Mouse (Mus musculus): Measurements from ENCODE around the gene Cog7. TPM values are rescaled to one million over a fixed set of nuclear protein-coding genes. Genes with fewer than 3 reads are reported as not detected.

The Cog7 gene
- polyA plus RNA-seq, 1 experiment: 14.0 TPM

DNA sequence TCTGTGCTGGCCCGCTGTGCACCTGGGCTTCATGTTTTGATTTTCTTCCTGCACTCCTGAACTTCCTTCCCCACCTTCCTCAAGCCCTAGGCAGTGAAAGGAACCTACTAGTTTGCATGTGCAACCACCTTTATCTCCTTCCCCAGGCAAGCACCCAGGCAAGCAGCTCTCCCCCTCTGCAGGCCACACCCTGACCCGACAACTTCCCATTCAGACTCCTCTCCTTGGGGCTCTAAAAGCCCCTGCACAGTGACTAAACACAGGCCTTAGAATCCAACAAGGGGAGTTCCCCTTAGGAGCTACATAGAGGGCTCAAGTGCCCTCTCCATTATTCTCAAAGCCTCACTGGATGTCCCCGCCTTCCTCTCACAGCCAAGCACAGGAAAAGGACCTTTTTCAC is 36.7 kb upstream of the Cog7 start:
- H3ac ChIP-seq (ENCODE audit: control insufficient read depth, insufficient read length, low read depth): no peak overlapping the region
- TF ChIP-seq MAX (IDR thresholded peaks at IDR 0.05): no peak
- TF ChIP-seq FOSL1 (IDR thresholded peaks at IDR 0.05; ENCODE audit: insufficient read depth, low read length, poor library complexity, severe bottlenecking): no peak
- no peak for TF ChIP-seq MYOD1 (IDR thresholded peaks at IDR 0.05; ENCODE audit: control insufficient read depth, insufficient read length, low read depth)
- peaks cover 69% of the 10 kb centered on the region for H3K79me2 ChIP-seq (ENCODE audit: control insufficient read depth, insufficient read depth)
- no peak overlapping the region for H3K4me3 ChIP-seq (ENCODE audit: insufficient read depth, poor library complexity, severe bottlenecking)
- H3K79me3 ChIP-seq (ENCODE audit: low read depth): peaks cover 40% of the 10 kb centered on the region
- no peaks in the 10 kb centered on the region for H3K27me3 ChIP-seq (ENCODE audit: control insufficient read depth, insufficient read depth, insufficient read length)
- H3K36me3 ChIP-seq (ENCODE audit: control insufficient read depth, insufficient read depth): peaks cover 8% of the 10 kb centered on the region

DNA sequence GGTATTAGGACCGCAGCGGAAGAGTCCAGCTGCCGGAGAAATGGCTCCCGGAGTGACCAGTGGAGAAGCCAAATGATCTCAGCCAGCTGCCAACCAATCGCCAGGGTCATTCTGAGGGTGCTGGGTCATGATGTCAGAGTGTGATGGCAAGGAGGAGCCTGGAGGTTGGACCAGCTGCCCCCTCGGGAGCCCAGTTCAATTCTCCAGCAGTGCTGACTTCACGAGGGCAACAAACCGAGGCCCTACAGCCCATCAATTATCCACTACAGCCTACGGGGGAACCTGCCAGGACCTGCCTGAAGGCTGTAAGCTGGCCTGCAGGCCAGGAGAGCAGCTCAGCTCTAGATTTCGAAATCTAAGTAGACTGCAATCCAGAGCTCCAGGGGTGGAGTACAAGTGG is 34.2 kb upstream of the Cog7 start:
- H3K36me3 ChIP-seq (ENCODE audit: control insufficient read depth, insufficient read depth): peaks cover 24% of the 10 kb centered on the region
- no peak overlapping the region for H3ac ChIP-seq (ENCODE audit: control insufficient read depth, insufficient read length, low read depth)
- no peak for TF ChIP-seq MYOD1 (IDR thresholded peaks at IDR 0.05; ENCODE audit: control insufficient read depth, insufficient read length, low read depth)
- TF ChIP-seq CTCF (IDR thresholded peaks at IDR 0.05; ENCODE audit: control insufficient read depth, insufficient read depth, insufficient read length): no peak
- no peak for TF ChIP-seq CEBPB (IDR thresholded peaks at IDR 0.05; ENCODE audit: low read depth)
- TF ChIP-seq USF1 (IDR thresholded peaks at IDR 0.05; ENCODE audit: low read depth): no peak
- no peak for TF ChIP-seq MYOG (IDR thresholded peaks at IDR 0.05; ENCODE audit: control insufficient read depth, extremely low read depth, insufficient read length)
- no peaks in the 10 kb centered on the region for H3K27me3 ChIP-seq (ENCODE audit: control insufficient read depth, insufficient read depth, insufficient read length)
- no peak overlapping the region for H3K4me3 ChIP-seq (ENCODE audit: insufficient read depth, poor library complexity, severe bottlenecking)
- peaks cover 80% of the 10 kb centered on the region for H3K79me2 ChIP-seq (ENCODE audit: control insufficient read depth, insufficient read depth)
- peaks cover 50% of the 10 kb centered on the region for H3K79me3 ChIP-seq (ENCODE audit: low read depth)

DNA sequence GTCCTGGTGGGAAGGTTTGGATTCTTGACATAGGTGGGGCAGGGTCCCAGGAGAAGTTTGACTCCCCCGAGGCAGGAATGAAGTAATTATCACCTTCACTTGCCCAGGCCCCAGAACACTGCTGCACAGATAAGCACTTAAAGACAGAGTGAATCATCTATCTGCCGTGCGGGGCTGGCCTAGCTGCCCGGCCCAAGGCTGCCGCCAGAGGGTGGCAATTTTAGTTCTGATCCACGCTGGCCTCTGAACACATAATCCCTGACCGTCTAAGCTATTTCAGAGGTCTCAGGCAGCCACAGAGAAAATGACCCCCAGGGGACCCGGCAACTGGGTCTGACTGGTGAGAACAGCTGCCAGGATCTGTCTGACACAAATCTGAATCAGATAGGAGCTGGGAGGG is 33.6 kb upstream of the Cog7 start:
- Histone ChIP-seq H3K4me3 (ENCODE audit: insufficient read depth, poor library complexity, severe bottlenecking) (no peak overlapping the region), H3K79me2 (ENCODE audit: control insufficient read depth, insufficient read depth) (peaks cover 74% of the 10 kb centered on the region), H3K36me3 (ENCODE audit: control insufficient read depth, insufficient read depth) (peaks cover 28% of the 10 kb centered on the region)

DNA sequence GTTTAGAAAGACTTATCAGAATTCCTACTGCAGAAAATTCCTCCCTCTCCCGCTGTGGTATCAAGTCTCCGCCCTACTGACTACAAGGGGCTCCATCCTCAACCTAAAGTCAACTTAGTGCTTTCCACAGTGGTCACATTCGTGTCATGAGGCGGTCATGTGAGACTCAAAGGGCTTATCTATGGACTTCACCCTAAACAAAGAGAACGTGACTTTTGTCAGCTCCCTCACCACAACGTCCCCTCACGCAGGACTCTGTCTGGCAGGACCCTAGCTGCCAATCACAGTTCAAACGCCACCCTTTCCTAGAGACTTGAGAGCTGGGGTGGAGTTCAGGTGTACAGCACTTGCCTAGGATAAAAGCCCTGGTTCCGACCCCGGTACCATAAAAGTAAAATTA is 31.4 kb upstream of the Cog7 start:
- no peak overlapping the region for H3ac ChIP-seq (ENCODE audit: control insufficient read depth, insufficient read length, low read depth)
- no peak for TF ChIP-seq MYOG (IDR thresholded peaks at IDR 0.05; ENCODE audit: control insufficient read depth, extremely low read depth, insufficient read length)
- TF ChIP-seq CEBPB (IDR thresholded peaks at IDR 0.05; ENCODE audit: low read depth): no peak
- no peak for TF ChIP-seq MYOD1 (IDR thresholded peaks at IDR 0.05; ENCODE audit: control insufficient read depth, insufficient read length, low read depth)
- TF ChIP-seq USF1 (IDR thresholded peaks at IDR 0.05; ENCODE audit: low read depth): no peak
- TF ChIP-seq CTCF (IDR thresholded peaks at IDR 0.05; ENCODE audit: control insufficient read depth, insufficient read depth, insufficient read length): no peak
- no peak for TF ChIP-seq FOSL1 (IDR thresholded peaks at IDR 0.05; ENCODE audit: insufficient read depth, low read length, poor library complexity, severe bottlenecking)
- TF ChIP-seq MAX (IDR thresholded peaks at IDR 0.05): no peak
- H3K79me3 ChIP-seq (ENCODE audit: low read depth): peaks cover 33% of the 10 kb centered on the region
- H3K4me3 ChIP-seq (ENCODE audit: insufficient read depth, poor library complexity, severe bottlenecking): no peak overlapping the region
- H3K36me3 ChIP-seq (ENCODE audit: control insufficient read depth, insufficient read depth): peaks cover 43% of the 10 kb centered on the region
- no peaks in the 10 kb centered on the region for H3K27me3 ChIP-seq (ENCODE audit: control insufficient read depth, insufficient read depth, insufficient read length)
- peaks cover 53% of the 10 kb centered on the region for H3K79me2 ChIP-seq (ENCODE audit: control insufficient read depth, insufficient read depth)

More for the DNA sequence above, 33.6 kb upstream of the Cog7 start:
- peak; percentile 34 for TF ChIP-seq CTCF (IDR thresholded peaks at IDR 0.05; ENCODE audit: control insufficient read depth, insufficient read depth, insufficient read length)
- TF ChIP-seq CEBPB (IDR thresholded peaks at IDR 0.05; ENCODE audit: low read depth): no peak
- TF ChIP-seq MYOD1 (IDR thresholded peaks at IDR 0.05; ENCODE audit: control insufficient read depth, insufficient read length, low read depth): peak; percentile 91
- TF ChIP-seq MAX (IDR thresholded peaks at IDR 0.05): no peak
- TF ChIP-seq USF1 (IDR thresholded peaks at IDR 0.05; ENCODE audit: low read depth): no peak
- Histone ChIP-seq H3ac (ENCODE audit: control insufficient read depth, insufficient read length, low read depth) (peak overlapping the region; percentile 3), H3K27me3 (ENCODE audit: control insufficient read depth, insufficient read depth, insufficient read length) (no peaks in the 10 kb centered on the region), H3K79me3 (ENCODE audit: low read depth) (peaks cover 44% of the 10 kb centered on the region)

DNA sequence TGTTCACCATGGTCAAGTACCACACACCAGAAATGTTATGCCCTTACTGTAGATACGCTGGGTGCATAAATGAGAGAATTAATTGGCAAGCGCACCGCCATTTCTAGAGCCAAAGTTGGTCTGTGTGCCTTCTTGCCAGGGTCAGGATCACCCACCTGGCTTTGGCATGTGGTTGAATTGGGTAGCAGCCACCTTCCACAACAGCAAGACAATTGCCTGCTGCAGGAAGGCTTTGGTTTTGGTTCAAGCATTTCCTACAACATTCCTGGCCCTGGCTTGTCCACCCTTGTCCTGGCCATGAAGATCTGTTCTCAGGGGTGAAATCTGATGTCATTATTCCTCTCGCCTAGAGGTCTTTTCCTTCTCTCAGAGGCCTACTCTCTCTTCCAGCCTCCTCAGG is 30.9 kb upstream of the Cog7 start:
- H3K36me3 ChIP-seq (ENCODE audit: control insufficient read depth, insufficient read depth): peaks cover 38% of the 10 kb centered on the region

DNA sequence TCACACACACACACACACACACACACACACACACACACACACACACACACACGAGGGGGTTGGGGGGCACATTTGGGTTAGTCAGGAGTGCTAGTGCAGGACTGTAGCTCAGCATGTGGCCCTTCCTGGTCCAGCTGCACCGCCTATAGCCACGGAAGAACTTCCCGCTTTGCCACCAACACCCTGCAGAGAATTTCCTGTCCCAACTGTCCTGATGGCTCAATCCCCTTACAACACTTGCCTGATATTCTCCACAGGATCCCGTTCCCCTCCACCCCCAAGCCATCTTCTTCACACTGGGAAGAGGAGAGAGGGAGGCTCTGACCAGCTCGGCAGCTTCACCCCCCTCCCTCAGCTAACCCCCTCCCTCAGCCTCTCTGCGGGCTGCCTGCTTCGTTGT is 18.9 kb upstream of the Cog7 start:
- Histone ChIP-seq H3K36me3 (ENCODE audit: control insufficient read depth, insufficient read depth) (peaks cover 23% of the 10 kb centered on the region), H3K79me3 (ENCODE audit: low read depth) (no peaks in the 10 kb centered on the region), H3K4me3 (ENCODE audit: insufficient read depth, poor library complexity, severe bottlenecking) (no peak overlapping the region), H3K27me3 (ENCODE audit: control insufficient read depth, insufficient read depth, insufficient read length) (no peaks in the 10 kb centered on the region), H3ac (ENCODE audit: control insufficient read depth, insufficient read length, low read depth) (no peak overlapping the region), H3K79me2 (ENCODE audit: control insufficient read depth, insufficient read depth) (no peaks in the 10 kb centered on the region)
- no peak for TF ChIP-seq MYOD1 (IDR thresholded peaks at IDR 0.05; ENCODE audit: control insufficient read depth, insufficient read length, low read depth)
- TF ChIP-seq CEBPB (IDR thresholded peaks at IDR 0.05; ENCODE audit: low read depth): no peak
- no peak for TF ChIP-seq USF1 (IDR thresholded peaks at IDR 0.05; ENCODE audit: low read depth)
- TF ChIP-seq MAX (IDR thresholded peaks at IDR 0.05): no peak
- TF ChIP-seq MYOG (IDR thresholded peaks at IDR 0.05; ENCODE audit: control insufficient read depth, extremely low read depth, insufficient read length): no peak
- no peak for TF ChIP-seq CTCF (IDR thresholded peaks at IDR 0.05; ENCODE audit: control insufficient read depth, insufficient read depth, insufficient read length)
- no peak for TF ChIP-seq FOSL1 (IDR thresholded peaks at IDR 0.05; ENCODE audit: insufficient read depth, low read length, poor library complexity, severe bottlenecking)

More for the DNA sequence above, 30.9 kb upstream of the Cog7 start:
- peaks cover 30% of the 10 kb centered on the region for H3K79me3 ChIP-seq (ENCODE audit: low read depth)
- H3K79me2 ChIP-seq (ENCODE audit: control insufficient read depth, insufficient read depth): peaks cover 48% of the 10 kb centered on the region
- H3K4me3 ChIP-seq (ENCODE audit: insufficient read depth, poor library complexity, severe bottlenecking): no peak overlapping the region
- no peak overlapping the region for H3ac ChIP-seq (ENCODE audit: control insufficient read depth, insufficient read length, low read depth)
- H3K27me3 ChIP-seq (ENCODE audit: control insufficient read depth, insufficient read depth, insufficient read length): no peaks in the 10 kb centered on the region
- TF ChIP-seq FOSL1 (IDR thresholded peaks at IDR 0.05; ENCODE audit: insufficient read depth, low read length, poor library complexity, severe bottlenecking): no peak

All from C2C12 (cell line).